Mouse (Mus musculus) heart, adult 2 months (tissue): ENCODE measurements around the gene Cenpj. TPM values are rescaled to one million over a fixed set of nuclear protein-coding genes. Genes with fewer than 3 reads are reported as not detected.

Experiments used
- DNase-seq, 2 experiments: peaks; one replicate each; pipeline ENCODE4 v3.0.0; 2021
- H3K27ac ChIP-seq: fragments of 200-600 bp; 2 replicates; pipeline ENCODE4 v1.8.1; 2022
- H3K27me3 ChIP-seq: fragments of 200-500 bp; 2 replicates; pipeline ENCODE4 v1.6.1; 2012; ENCODE audit warnings: mild to moderate bottlenecking, low read length, inconsistent platforms, mixed read lengths; ENCODE audit not compliant: control insufficient read depth, insufficient read depth
- H3K36me3 ChIP-seq: fragments of 200-500 bp; 2 replicates; pipeline ENCODE4 v1.6.1; 2012; ENCODE audit warnings: low read length, inconsistent platforms; ENCODE audit not compliant: control insufficient read depth, insufficient read depth
- H3K4me1 ChIP-seq: fragments of 200-500 bp; 2 replicates; pipeline ENCODE4 v1.6.1; 2011; ENCODE audit warnings: low read length; ENCODE audit not compliant: control insufficient read depth, insufficient read depth
- H3K4me3 ChIP-seq: fragments of 200-600 bp; 2 replicates; pipeline ENCODE4 v1.8.1; 2022
- H3K79me2 ChIP-seq: fragments of 200-500 bp; replicated peaks from 2 replicates; pipeline ENCODE4 v1.6.1; 2012; ENCODE audit warnings: mild to moderate bottlenecking, inconsistent platforms, low read length, moderate library complexity, mixed read lengths; ENCODE audit not compliant: control insufficient read depth, insufficient read depth
- H3K9ac ChIP-seq: fragments of 200-500 bp; 2 replicates; pipeline ENCODE4 v1.6.1; 2012; ENCODE audit warnings: low read depth, mild to moderate bottlenecking, control low read depth, inconsistent platforms, low read length, mixed read lengths
- CTCF ChIP-seq: fragments of 200-600 bp; IDR thresholded peaks from 2 replicates; pipeline ENCODE4 v1.8.1; 2022; ENCODE audit warnings: antibody characterized with exemption, mild to moderate bottlenecking, moderate library complexity
- EP300 ChIP-seq: fragments of 200-500 bp; IDR thresholded peaks from 2 replicates; pipeline ENCODE4 v1.6.1; 2011; ENCODE audit warnings: low read depth, low read length, control low read depth; ENCODE audit not compliant: insufficient read depth
- POLR2A ChIP-seq: fragments of 200-500 bp; IDR thresholded peaks from 2 replicates; pipeline ENCODE4 v1.6.1; 2011; ENCODE audit warnings: mild to moderate bottlenecking, low read depth, low read length, control low read depth; ENCODE audit not compliant: insufficient read depth
- WGBS: fragments of 180-500 bp; shearing (Covaris S2); methylation state at CpG from one replicate; pipeline ENCODE4 v1.1.7; 2018; 5-methylcytosine and 5-hydroxymethylcytosine counted together
- intact Hi-C: fragments of 180-260 bp; cut with DNase I; formaldehyde crosslinking; loops from one replicate; pipeline ENCODE4 v1.15.1; 2025
- polyA plus RNA-seq: library from polyadenylated mRNA; depleted of rRNA; stranded (reverse); fragments of >200 nt; gene quantifications from 2 replicates; pipeline ENCODE4 v1.2.3, GENCODE M21; 2012
- total RNA-seq, 2 experiments: library from RNA; stranded (reverse); gene quantifications; 2 replicates each; pipeline ENCODE4 v1.2.3; 2021

Cenpj gene
- total and polyA plus RNA-seq, 3 experiments: 2.0 to 4.5 (median 3.2) TPM

GRCm38 (mm10) chr14:56579011-56579410, 3.8 kb upstream of the Cenpj start:
- no peak overlapping the region for H3K27ac ChIP-seq
- no peak overlapping the region for H3K9ac ChIP-seq
- intact Hi-C loops: loop anchor here (5.0 to 10.0 kb wide), 2 partner anchors 88 to 196 kb away; partner anchors contain the start of genes Mphosph8 and Pspc1
- 0 out of 2 replicates have a peak, but pooled peaks cover 2% of the 10 kb centered on the region for H3K36me3 ChIP-seq
- no peak for TF ChIP-seq CTCF
- DNase-seq: no peak
- no peaks in the 10 kb centered on the region for H3K27me3 ChIP-seq
- H3K4me3 ChIP-seq: no peak overlapping the region
- 55% methylated on average over 8 of the region's 8 CpGs for WGBS
- H3K79me2 ChIP-seq: peaks cover 1% of the 10 kb centered on the region
- H3K4me1 ChIP-seq: peaks cover 4% of the 10 kb centered on the region

GRCm38 (mm10) chr14:56575969-56576901, 1.0 kb upstream of the Cenpj start:
- H3K27me3 ChIP-seq: no peaks in the 10 kb centered on the region
- intact Hi-C loops: loop anchor here (5.0 to 10.0 kb wide), 2 partner anchors 91 to 199 kb away; partner anchors contain the start of genes Mphosph8 and Pspc1
- H3K9ac ChIP-seq: 0 out of 2 replicates have a peak overlapping the region, but pooled peaks have one; percentile 41
- peak in 1 of 2 experiments; percentile 19 for DNase-seq
- H3K4me1 ChIP-seq: peaks cover 4% of the 10 kb centered on the region
- H3K4me3 ChIP-seq: peak overlapping the region; percentile 76
- H3K36me3 ChIP-seq: 0 out of 2 replicates have a peak, but pooled peaks cover 2% of the 10 kb centered on the region
- TF ChIP-seq EP300: no peak
- TF ChIP-seq POLR2A: no peak
- TF ChIP-seq CTCF: no peak
- no peaks in the 10 kb centered on the region; the same call in none of the 2 replicates for H3K79me2 ChIP-seq
- 37% methylated on average over 18 of the region's 18 CpGs for WGBS
- peak overlapping the region; percentile 67 for H3K27ac ChIP-seq

GRCm38 (mm10) chr14:56572546-56572945, 2.7 kb downstream of the Cenpj start:
- Histone ChIP-seq H3K4me1 (peaks cover 2% of the 10 kb centered on the region), H3K4me3 (no peak overlapping the region), H3K79me2 (no peaks in the 10 kb centered on the region; the same call in 1 of the 2 replicates), H3K36me3 (0 out of 2 replicates have a peak, but pooled peaks cover under 1% of the 10 kb centered on the region), H3K9ac (no peak overlapping the region), H3K27ac (no peak overlapping the region), H3K27me3 (no peaks in the 10 kb centered on the region)
- intact Hi-C loops: loop anchor here (10.0 kb wide), 1 partner anchor 202 kb away; the partner anchor contains the start of gene Pspc1
- DNase-seq: no peak
- no peak for TF ChIP-seq EP300
- no peak for TF ChIP-seq POLR2A
- no peak for TF ChIP-seq CTCF
- 71% methylated on average over 2 of the region's 2 CpGs for WGBS

GRCm38 (mm10) chr14:56571310-56572093, 3.7 kb downstream of the Cenpj start:
- no peaks in the 10 kb centered on the region; the same call in 1 of the 2 replicates for H3K79me2 ChIP-seq
- H3K36me3 ChIP-seq: no peaks in the 10 kb centered on the region
- DNase-seq: peak; percentile 95 to 96
- under 1% methylated on average over 58 of the region's 59 CpGs for WGBS
- H3K9ac ChIP-seq: peak overlapping the region; percentile 54
- no peak overlapping the region for H3K27ac ChIP-seq
- no peaks in the 10 kb centered on the region for H3K27me3 ChIP-seq
- intact Hi-C loops: loop anchor here (10.0 kb wide), 1 partner anchor 203 kb away; the partner anchor contains the start of gene Pspc1
- H3K4me3 ChIP-seq: peak overlapping the region; percentile 81
- TF ChIP-seq CTCF: no peak
- TF ChIP-seq POLR2A: peak; percentile 57
- 0 out of 2 replicates have a peak, but pooled peaks have one; percentile 27 for TF ChIP-seq EP300
- peaks cover 2% of the 10 kb centered on the region for H3K4me1 ChIP-seq

GRCm38 (mm10) chr14:56569041-56569440, 6.2 kb downstream of the Cenpj start:
- TF ChIP-seq POLR2A: no peak
- TF ChIP-seq CTCF: no peak
- no peak for TF ChIP-seq EP300
- H3K4me1 ChIP-seq: no peaks in the 10 kb centered on the region
- H3K27ac ChIP-seq: no peak overlapping the region
- no peak overlapping the region for H3K9ac ChIP-seq
- WGBS: 84% methylated on average over 4 of the region's 4 CpGs
- no peaks in the 10 kb centered on the region for H3K79me2 ChIP-seq
- no peak for DNase-seq
- intact Hi-C loops: no loop called here
- H3K27me3 ChIP-seq: no peaks in the 10 kb centered on the region
- no peak overlapping the region for H3K4me3 ChIP-seq
- H3K36me3 ChIP-seq: no peaks in the 10 kb centered on the region
